Mouse (Mus musculus): ENCODE measurements around the gene Ybx1. TPM values are rescaled to one million over a fixed set of nuclear protein-coding genes. Genes with fewer than 3 reads are reported as not detected.
A peak's percentile ranks its signal among the peaks of the same experiment; 100 is the strongest.
"Not testable (repeated sequence)": the region's sequence is repeated elsewhere in the genome, so short reads cannot be mapped to it uniquely, and the experiment has no call there.

The Ybx1 gene
- polyA plus RNA-seq, 1 experiment: 886 TPM

DNA sequence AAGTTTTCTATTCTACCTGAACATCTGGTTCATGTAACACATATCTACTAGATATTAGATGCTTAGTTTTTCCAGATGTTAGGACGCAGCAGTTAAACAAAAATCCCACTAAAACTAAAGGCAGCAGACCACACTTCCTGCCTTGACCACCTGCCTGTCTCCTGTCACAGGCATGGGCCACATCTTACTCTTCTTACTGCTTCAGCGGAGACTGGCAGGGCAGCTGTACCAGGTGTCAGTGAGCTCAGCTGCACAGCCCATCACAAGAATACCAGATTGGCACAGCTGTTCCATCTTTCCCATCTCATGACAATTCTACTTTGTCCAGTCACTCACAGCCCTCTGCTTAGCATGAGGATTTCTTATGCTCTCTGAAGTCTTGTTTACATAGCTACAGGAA is 3.0 kb upstream of the Ybx1 start:
- no peak for DNase-seq (ENCODE audit: low read depth)
- TF ChIP-seq POLR2A (IDR thresholded peaks at IDR 0.05; ENCODE audit: borderline replicate concordance, extremely low read depth, insufficient read depth, insufficient read length, poor library complexity, severe bottlenecking): no peak
- no peak for TF ChIP-seq CTCF (IDR thresholded peaks at IDR 0.05; ENCODE audit: borderline replicate concordance, extremely low read depth, insufficient read depth, insufficient read length)

DNA sequence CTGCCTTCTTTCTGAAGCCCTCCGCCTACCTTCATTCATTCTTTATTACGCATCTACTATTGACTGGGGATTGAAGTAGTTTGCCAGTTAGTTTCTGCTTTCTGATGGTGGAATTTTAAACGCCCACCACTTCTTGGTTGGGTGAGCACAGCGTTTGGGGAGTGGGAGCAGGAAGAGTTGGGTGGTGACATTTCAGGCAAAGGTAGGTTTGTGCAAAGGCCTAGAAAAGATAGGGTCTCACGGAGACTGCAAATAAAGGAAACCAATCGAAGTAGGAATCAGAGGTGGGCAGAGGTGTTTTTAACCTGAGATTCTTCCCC is 690 bp upstream of the Ybx1 start:
- TF ChIP-seq CTCF (IDR thresholded peaks at IDR 0.05; ENCODE audit: borderline replicate concordance, extremely low read depth, insufficient read depth, insufficient read length): no peak
- no peak for TF ChIP-seq POLR2A (IDR thresholded peaks at IDR 0.05; ENCODE audit: borderline replicate concordance, extremely low read depth, insufficient read depth, insufficient read length, poor library complexity, severe bottlenecking)
- DNase-seq (ENCODE audit: low read depth): no peak

DNA sequence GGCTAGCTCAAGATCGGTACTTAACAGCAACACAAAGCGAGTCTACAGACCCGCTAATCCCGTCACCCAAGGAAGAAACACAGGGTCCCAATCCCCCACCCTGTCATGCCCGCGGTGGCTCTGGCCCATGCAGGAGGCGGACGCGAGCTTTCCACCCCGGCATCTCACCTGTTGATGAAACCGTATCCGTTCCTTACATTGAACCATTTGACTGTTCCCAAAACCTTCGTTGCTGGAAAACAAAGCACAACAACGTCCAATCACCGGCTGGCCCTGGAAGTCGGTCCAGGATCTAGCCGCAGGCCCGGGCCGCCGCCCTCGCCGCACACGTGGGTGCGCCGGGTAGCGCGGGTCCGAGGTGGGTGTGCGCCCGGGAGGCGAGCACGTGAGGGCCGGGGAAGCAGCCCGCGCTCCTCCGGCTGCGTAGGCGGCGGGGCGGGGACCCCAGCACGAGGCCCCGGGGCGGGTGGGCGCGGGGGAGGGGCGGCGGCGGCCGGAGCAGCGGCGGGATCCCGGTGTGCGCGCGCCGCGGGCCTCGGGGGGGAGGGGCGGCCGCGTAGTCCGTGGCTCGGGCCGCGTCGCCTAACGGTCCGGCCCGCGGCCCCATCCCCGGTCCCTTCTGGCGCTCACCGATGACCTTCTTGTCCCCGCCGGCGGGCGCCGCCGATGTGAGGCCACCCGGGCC is 688 bp downstream of the Ybx1 start:
- peak; percentile 31 for DNase-seq (ENCODE audit: low read depth)
- TF ChIP-seq CTCF (IDR thresholded peaks at IDR 0.05; ENCODE audit: borderline replicate concordance, extremely low read depth, insufficient read depth, insufficient read length): no peak
- TF ChIP-seq POLR2A (IDR thresholded peaks at IDR 0.05; ENCODE audit: borderline replicate concordance, extremely low read depth, insufficient read depth, insufficient read length, poor library complexity, severe bottlenecking): no peak

DNA sequence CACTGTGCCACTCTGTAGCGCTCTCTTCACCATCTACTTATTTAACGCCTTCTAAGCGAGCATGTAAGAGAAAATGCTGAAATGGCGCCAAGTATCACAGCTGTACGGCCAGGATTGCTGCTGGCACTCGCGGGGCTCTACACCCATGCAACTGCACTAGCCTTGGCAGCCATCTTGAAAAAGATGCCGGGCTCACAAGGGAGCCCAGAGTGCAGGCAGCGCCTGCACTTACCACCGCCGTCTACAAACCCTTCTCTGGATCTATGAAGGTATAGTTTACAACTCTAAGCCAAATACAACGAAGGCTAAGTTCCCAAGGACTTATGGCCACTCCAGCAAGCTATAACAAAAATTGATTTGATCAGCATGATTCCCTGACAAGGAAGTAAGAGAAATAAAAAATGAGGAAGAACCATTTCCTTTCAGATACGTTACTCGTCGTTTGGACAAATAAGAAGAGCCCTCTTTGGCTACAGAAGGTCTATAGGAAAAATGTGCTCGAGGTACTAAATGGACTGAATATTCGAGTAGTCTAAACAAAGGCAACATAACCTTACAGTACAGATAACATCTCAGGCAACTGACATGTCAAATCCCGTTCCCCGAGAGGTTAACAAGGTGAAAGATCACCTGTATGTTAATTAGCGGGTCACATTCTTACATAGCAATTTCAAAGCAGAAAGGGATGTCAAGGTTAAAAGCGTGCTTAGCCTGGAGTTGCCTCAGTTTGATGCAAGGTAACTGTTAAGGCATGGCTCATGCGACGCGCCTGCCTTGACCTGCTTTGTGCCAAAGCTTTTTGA is 1.4 kb downstream of the Ybx1 start:
- TF ChIP-seq CTCF (IDR thresholded peaks at IDR 0.05; ENCODE audit: borderline replicate concordance, extremely low read depth, insufficient read depth, insufficient read length) (no peak), POLR2A (IDR thresholded peaks at IDR 0.05; ENCODE audit: borderline replicate concordance, extremely low read depth, insufficient read depth, insufficient read length, poor library complexity, severe bottlenecking) (no peak)

DNA sequence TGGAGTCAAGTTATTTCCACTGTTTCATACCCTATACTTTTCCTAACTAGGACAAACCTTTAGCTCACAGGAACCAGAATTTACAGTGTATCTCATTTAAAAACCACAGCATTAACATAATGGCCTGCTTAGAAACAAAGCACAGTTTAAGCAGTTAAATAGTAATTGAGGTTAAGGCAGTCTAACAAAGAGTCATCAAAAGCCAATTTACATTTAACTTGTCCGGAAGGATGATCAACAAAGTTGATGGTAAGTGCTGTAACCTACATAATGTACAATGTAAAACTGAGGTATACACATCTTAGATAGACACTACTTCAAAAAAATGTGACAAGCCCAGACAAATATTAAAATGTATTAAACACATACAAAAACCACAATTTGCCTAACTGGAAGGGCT is 2.5 kb downstream of the Ybx1 start:
- no peak for TF ChIP-seq POLR2A (IDR thresholded peaks at IDR 0.05; ENCODE audit: borderline replicate concordance, extremely low read depth, insufficient read depth, insufficient read length, poor library complexity, severe bottlenecking)
- TF ChIP-seq CTCF (IDR thresholded peaks at IDR 0.05; ENCODE audit: borderline replicate concordance, extremely low read depth, insufficient read depth, insufficient read length): no peak
- no peak for DNase-seq (ENCODE audit: low read depth)

More for the DNA sequence above, 1.4 kb downstream of the Ybx1 start:
- DNase-seq (ENCODE audit: low read depth): peak; percentile 88

DNA sequence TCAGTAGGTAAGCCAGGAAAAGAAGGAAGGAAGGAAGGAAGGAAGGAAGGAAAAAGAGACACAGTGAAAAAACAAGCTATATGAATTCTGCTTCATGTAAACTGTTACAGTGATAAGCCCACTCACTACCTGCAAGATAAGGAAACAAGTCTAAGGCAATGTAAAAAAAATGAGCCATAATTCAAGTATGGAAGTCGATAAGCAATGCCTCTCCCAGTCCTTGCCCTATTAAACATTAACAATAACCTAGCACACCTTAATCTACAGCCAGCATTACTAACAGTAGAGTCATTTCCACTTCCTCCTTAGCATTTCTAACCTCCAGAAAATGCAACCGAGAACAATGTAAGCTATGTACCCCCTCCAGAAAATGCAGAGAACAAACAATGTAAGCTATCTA is 9.1 kb downstream of the Ybx1 start:
- no peak for DNase-seq (ENCODE audit: low read depth)
- TF ChIP-seq CTCF (IDR thresholded peaks at IDR 0.05; ENCODE audit: borderline replicate concordance, extremely low read depth, insufficient read depth, insufficient read length) (no peak), POLR2A (IDR thresholded peaks at IDR 0.05; ENCODE audit: borderline replicate concordance, extremely low read depth, insufficient read depth, insufficient read length, poor library complexity, severe bottlenecking) (no peak)

DNA sequence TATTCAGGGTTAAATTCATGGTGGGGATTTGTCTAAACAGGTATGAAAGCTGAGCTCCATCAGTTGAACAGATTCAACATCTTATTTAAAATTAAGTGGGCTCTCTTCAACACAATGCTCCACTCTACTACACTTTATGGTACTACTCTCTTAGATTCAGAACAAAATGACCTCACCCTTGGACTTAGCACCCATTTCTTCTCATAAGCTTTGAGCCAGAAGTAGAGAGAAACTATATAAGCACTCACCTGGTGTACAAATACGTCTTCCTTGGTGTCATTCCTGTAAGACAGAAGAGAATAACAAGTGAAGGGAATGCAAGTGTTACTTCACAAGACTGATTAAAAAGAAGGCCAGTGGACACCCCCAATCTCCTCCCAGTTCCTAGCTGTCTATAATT is 9.5 kb downstream of the Ybx1 start:
- DNase-seq (ENCODE audit: low read depth): no peak
- no peak for TF ChIP-seq CTCF (IDR thresholded peaks at IDR 0.05; ENCODE audit: borderline replicate concordance, extremely low read depth, insufficient read depth, insufficient read length)
- TF ChIP-seq POLR2A (IDR thresholded peaks at IDR 0.05; ENCODE audit: borderline replicate concordance, extremely low read depth, insufficient read depth, insufficient read length, poor library complexity, severe bottlenecking): no peak

DNA sequence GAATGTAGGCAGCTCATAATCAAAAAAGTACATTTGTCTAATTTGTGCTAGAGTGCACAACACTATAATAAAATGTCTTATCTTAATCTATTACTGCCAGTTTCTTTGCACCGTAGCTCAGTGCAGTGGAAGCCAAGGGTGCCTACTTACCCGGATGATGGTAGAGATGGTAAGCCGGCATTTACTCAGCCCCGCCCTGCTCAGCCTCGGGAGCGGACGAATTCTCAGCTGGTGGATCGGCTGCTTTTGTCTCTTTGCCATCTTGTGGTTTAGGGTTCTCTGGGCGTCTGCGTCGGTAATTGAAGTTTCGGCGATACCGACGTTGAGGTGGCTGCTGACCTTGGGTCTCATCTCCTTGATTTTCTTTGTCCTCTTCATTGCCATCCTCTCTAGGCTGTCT is 15.6 kb downstream of the Ybx1 start:
- not testable (repeated sequence) for DNase-seq (ENCODE audit: low read depth)

DNA sequence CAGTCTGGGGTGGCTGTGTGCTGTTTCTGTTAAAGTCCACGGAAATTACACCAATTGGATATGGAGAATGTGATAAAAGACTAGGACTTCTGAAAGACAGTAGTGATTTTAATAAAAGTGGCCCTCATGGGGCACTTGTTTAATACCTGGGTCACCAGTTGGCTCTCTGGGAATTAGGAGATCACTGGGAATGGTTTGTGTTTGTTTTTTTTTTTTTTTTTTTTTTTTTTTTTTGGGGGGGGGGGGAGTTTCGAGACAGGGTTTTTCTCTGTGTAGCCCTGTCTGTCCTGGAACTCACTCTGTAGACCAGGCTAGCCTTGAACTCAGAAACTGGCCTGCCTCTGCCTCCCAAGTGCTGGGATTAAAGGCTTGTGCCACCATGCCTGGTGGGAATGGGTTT is 18.7 kb downstream of the Ybx1 start:
- TF ChIP-seq CTCF (IDR thresholded peaks at IDR 0.05; ENCODE audit: borderline replicate concordance, extremely low read depth, insufficient read depth, insufficient read length): no peak
- DNase-seq (ENCODE audit: low read depth): no peak

DNA sequence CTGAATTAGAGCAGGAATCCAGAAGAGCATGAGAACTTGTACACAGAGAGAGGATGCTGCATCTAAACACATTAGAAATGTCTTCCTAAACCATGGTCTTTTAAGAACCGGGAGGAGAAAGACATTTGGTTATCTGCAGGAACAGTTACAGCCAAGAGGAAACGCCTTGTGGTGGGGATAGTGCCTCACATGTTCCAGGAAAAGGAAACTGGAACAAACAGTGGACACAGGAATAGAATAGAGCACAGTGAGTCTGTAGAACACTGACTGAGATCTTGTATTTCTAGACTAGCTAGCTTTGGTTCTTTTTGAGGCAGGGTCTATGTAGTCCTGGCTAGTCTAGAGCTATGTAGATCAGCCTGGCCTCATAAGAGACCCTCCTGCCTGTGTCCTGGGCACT is 19.2 kb downstream of the Ybx1 start:
- DNase-seq (ENCODE audit: low read depth): no peak
- no peak for TF ChIP-seq CTCF (IDR thresholded peaks at IDR 0.05; ENCODE audit: borderline replicate concordance, extremely low read depth, insufficient read depth, insufficient read length)
- TF ChIP-seq POLR2A (IDR thresholded peaks at IDR 0.05; ENCODE audit: borderline replicate concordance, extremely low read depth, insufficient read depth, insufficient read length, poor library complexity, severe bottlenecking): no peak

DNA sequence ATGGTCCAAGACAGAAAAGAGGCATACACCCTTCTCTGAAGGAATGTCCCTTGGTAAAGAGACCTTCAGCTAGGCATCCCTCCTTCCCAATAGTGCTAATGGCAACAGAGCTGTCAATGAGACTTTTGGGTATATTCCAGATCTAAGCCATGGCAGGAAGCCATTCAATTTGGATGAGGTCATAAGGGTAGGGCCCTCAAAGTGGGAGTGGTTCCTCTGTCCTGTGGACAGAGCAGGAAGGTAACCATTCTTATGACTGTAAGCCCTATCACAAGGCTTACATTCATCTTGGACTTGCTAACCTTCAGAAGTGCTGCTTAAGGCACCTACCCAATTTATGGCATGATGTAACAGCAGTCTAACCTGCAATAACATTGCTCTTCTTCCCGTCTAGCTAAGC is 19.8 kb downstream of the Ybx1 start:
- TF ChIP-seq CTCF (IDR thresholded peaks at IDR 0.05; ENCODE audit: borderline replicate concordance, extremely low read depth, insufficient read depth, insufficient read length) (no peak), POLR2A (IDR thresholded peaks at IDR 0.05; ENCODE audit: borderline replicate concordance, extremely low read depth, insufficient read depth, insufficient read length, poor library complexity, severe bottlenecking) (no peak)
- no peak for DNase-seq (ENCODE audit: low read depth)

DNA sequence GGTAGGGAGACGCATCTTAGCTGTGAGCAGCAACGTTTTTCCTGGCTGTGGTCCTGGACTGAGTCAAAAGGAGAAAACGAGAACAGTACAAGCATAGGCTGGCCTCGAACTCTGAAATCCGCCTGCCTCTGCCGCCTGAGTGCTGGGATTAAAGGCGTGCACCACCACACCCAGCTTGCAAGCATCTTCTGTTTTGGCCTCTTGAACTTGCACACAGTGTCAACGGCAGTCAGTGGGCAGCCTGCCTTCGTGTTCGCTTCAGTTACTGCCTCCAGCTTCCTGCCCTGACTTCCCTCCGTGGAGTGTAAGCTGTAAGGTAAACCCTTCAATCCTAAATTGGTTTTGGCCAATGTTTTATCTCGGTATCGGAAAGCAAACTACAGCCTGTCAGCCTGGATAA is 27.8 kb downstream of the Ybx1 start:
- TF ChIP-seq POLR2A (IDR thresholded peaks at IDR 0.05; ENCODE audit: borderline replicate concordance, extremely low read depth, insufficient read depth, insufficient read length, poor library complexity, severe bottlenecking) (no peak), CTCF (IDR thresholded peaks at IDR 0.05; ENCODE audit: borderline replicate concordance, extremely low read depth, insufficient read depth, insufficient read length) (no peak)
- DNase-seq (ENCODE audit: low read depth): no peak
